ENCODE assay signal across 8 mouse cellular contexts in genomic region chr14:122104881-122105280, GRCm38 (mm10). TPM values are rescaled to one million over a fixed set of nuclear protein-coding genes. Genes with fewer than 3 reads are reported as not detected.
A peak's percentile ranks its signal among the peaks of the same experiment; 100 is the strongest.
DNase-seq lines count a peak whose midpoint lies in the region; ATAC-seq and TF ChIP-seq lines count a peak whose summit lies in the region.

No protein-coding gene starts in this region.

- TF ChIP-seq EP300 in liver, embryonic 14.5 days (IDR thresholded peaks at IDR 0.05; ENCODE audit: low read depth), result no peak
- TF ChIP-seq EP300 in stomach, postnatal 0 days (optimal IDR thresholded peaks at IDR 0.05), result no peak

- DNase-seq in CD8-positive naive resting alpha-beta T cell, adult 2 months (ENCODE audit: low read depth in 2 of 2, low spot score in 2 of 2), result peak; percentile 90 to 94
- DNase-seq in c-Kit-positive CD71-negative TER-119-negative erythroid progenitor cells, embryonic 14.5 days (ENCODE audit: low read depth), result peak; percentile 89
- DNase-seq in forebrain, embryonic 10.5 days (ENCODE audit: extremely low spot score, low spot score), result peak; percentile 98
- peak; percentile 97 to 99 for DNase-seq in kidney, postnatal 25 days
- DNase-seq in liver, embryonic 14.5 days (ENCODE audit: low read depth in 3 of 3, low spot score in 3 of 3), result peak; percentile 90 to 92 (median 90)
- DNase-seq in neural tube, embryonic 11.5 days (ENCODE audit: low spot score), result peak; percentile 90
- DNase-seq in stomach, postnatal 0 days (ENCODE audit: low spot score), result peak; percentile 99

- TF ChIP-seq CTCF in liver, embryonic 14.5 days (IDR thresholded peaks at IDR 0.05; ENCODE audit: low read depth), result no peak
- 0 out of 2 replicates have a peak, but pooled peaks have one; percentile 14 for TF ChIP-seq CTCF in stomach, postnatal 0 days (IDR thresholded peaks at IDR 0.05; ENCODE audit: low read depth)

- peak overlapping the region; percentile 99 for H3K4me3 ChIP-seq in forebrain, embryonic 10.5 days
- peak overlapping the region; percentile 45 for H3K4me3 ChIP-seq in heart, embryonic 15.5 days
- H3K4me3 ChIP-seq in liver, embryonic 14.5 days (ENCODE audit: insufficient read depth in 1 of 2, low read depth in 2 of 2, low read length in 2 of 2), result peak overlapping the region; percentile 64
- H3K4me3 ChIP-seq in neural tube, embryonic 11.5 days (ENCODE audit: low read depth, low read length), result peak overlapping the region; percentile 37
- peak overlapping the region; percentile 45 for H3K4me3 ChIP-seq in stomach, postnatal 0 days (ENCODE audit: low read depth, low read length)

- H3K27me3 ChIP-seq in forebrain, embryonic 10.5 days (ENCODE audit: poor library complexity, severe bottlenecking), result no peaks in the 10 kb centered on the region
- no peaks in the 10 kb centered on the region for H3K27me3 ChIP-seq in heart, embryonic 15.5 days
- no peaks in the 10 kb centered on the region for H3K27me3 ChIP-seq in liver, embryonic 14.5 days (ENCODE audit: control insufficient read depth, insufficient read depth, low read length)
- no peaks in the 10 kb centered on the region for H3K27me3 ChIP-seq in neural tube, embryonic 11.5 days (ENCODE audit: control insufficient read depth, insufficient read depth, low read length)
- no peaks in the 10 kb centered on the region for H3K27me3 ChIP-seq in stomach, postnatal 0 days (ENCODE audit: control insufficient read depth, insufficient read depth, low read length)

- peak overlapping the region; percentile 89 for H3K27ac ChIP-seq in forebrain, embryonic 10.5 days
- peak overlapping the region; percentile 88 for H3K27ac ChIP-seq in heart, embryonic 15.5 days
- peak overlapping the region; percentile 95 for H3K27ac ChIP-seq in liver, embryonic 14.5 days
- peak overlapping the region; percentile 86 for H3K27ac ChIP-seq in neural tube, embryonic 11.5 days (ENCODE audit: low read depth, low read length)
- H3K27ac ChIP-seq in stomach, postnatal 0 days (replicated peaks), result peak overlapping the region; percentile 96

- peak overlapping the region; percentile 45 for H3K9ac ChIP-seq in heart, embryonic 15.5 days
- H3K9ac ChIP-seq in liver, embryonic 14.5 days (replicated peaks), result peak overlapping the region; percentile 79
- peak overlapping the region; percentile 55 for H3K9ac ChIP-seq in neural tube, embryonic 11.5 days (ENCODE audit: low read length)
- H3K9ac ChIP-seq in stomach, postnatal 0 days (ENCODE audit: low read length), result peak overlapping the region; percentile 74

- no peaks in the 10 kb centered on the region; the same call in 1 of the 2 replicates for H3K36me3 ChIP-seq in forebrain, embryonic 10.5 days (replicated peaks)
- no peaks in the 10 kb centered on the region for H3K36me3 ChIP-seq in heart, embryonic 15.5 days
- H3K36me3 ChIP-seq in liver, embryonic 14.5 days (replicated peaks; ENCODE audit: control insufficient read depth, insufficient read depth, low read depth), result no peaks in the 10 kb centered on the region
- no peaks in the 10 kb centered on the region for H3K36me3 ChIP-seq in neural tube, embryonic 11.5 days (ENCODE audit: control insufficient read depth, insufficient read depth, low read length)
- no peaks in the 10 kb centered on the region for H3K36me3 ChIP-seq in stomach, postnatal 0 days (ENCODE audit: control insufficient read depth, insufficient read depth, low read length)

- H3K9me3 ChIP-seq in forebrain, embryonic 10.5 days, result no peaks in the 10 kb centered on the region
- H3K9me3 ChIP-seq in heart, embryonic 15.5 days (replicated peaks), result no peaks in the 10 kb centered on the region
- no peaks in the 10 kb centered on the region for H3K9me3 ChIP-seq in liver, embryonic 14.5 days (ENCODE audit: control insufficient read depth, low read length)
- H3K9me3 ChIP-seq in neural tube, embryonic 11.5 days (ENCODE audit: control insufficient read depth, low read length), result no peaks in the 10 kb centered on the region
- no peaks in the 10 kb centered on the region for H3K9me3 ChIP-seq in stomach, postnatal 0 days (ENCODE audit: control insufficient read depth, low read length)

- peak; percentile 91 for ATAC-seq in heart, embryonic 15.5 days (replicated peaks; ENCODE audit: insufficient number of reproducible peaks, insufficient read depth, low FRiP score, low read depth)
- peak; percentile 84 for ATAC-seq in liver, embryonic 14.5 days (ENCODE audit: insufficient read depth)
- ATAC-seq in neural tube, embryonic 11.5 days (ENCODE audit: insufficient read depth, low FRiP score, low TSS enrichment), result peak; percentile 86
- ATAC-seq in stomach, postnatal 0 days (ENCODE audit: low FRiP score, low TSS enrichment), result peak; percentile 97

- WGBS in forebrain, embryonic 10.5 days, result under 1% methylated on average over 24 of the region's 24 CpGs
- WGBS in heart, embryonic 15.5 days, result under 1% methylated on average over 24 of the region's 24 CpGs
- WGBS in liver, embryonic 14.5 days (ENCODE audit: insufficient replicate concordance), result 2% methylated on average over 24 of the region's 24 CpGs
- under 1% methylated on average over 24 of the region's 24 CpGs for WGBS in neural tube, embryonic 11.5 days
- 1% methylated on average over 24 of the region's 24 CpGs for WGBS in stomach, postnatal 0 days

- H3K4me2 ChIP-seq in heart, embryonic 15.5 days, result peak overlapping the region; percentile 72
- H3K4me2 ChIP-seq in liver, embryonic 14.5 days (ENCODE audit: low read depth), result peak overlapping the region; percentile 98
- peak overlapping the region; percentile 76 for H3K4me2 ChIP-seq in neural tube, embryonic 11.5 days (ENCODE audit: low read depth)
- H3K4me2 ChIP-seq in stomach, postnatal 0 days (replicated peaks; ENCODE audit: low read depth), result peak overlapping the region; percentile 80

- peaks cover 41% of the 10 kb centered on the region for H3K4me1 ChIP-seq in forebrain, embryonic 10.5 days
- H3K4me1 ChIP-seq in heart, embryonic 15.5 days (replicated peaks), result peaks cover 36% of the 10 kb centered on the region
- H3K4me1 ChIP-seq in liver, embryonic 14.5 days (replicated peaks; ENCODE audit: control insufficient read depth in 2 of 2, insufficient read depth in 2 of 2, low read length in 1 of 2), result peaks cover 17 to 19% of the 10 kb centered on the region in 2 experiments
- peaks cover 17% of the 10 kb centered on the region for H3K4me1 ChIP-seq in neural tube, embryonic 11.5 days (ENCODE audit: control insufficient read depth, insufficient read depth, low read length)
- H3K4me1 ChIP-seq in stomach, postnatal 0 days (replicated peaks; ENCODE audit: control insufficient read depth, insufficient read depth), result 0 out of 2 replicates have a peak, but pooled peaks cover 4% of the 10 kb centered on the region

RNA-seq across cellular contexts. Expression of gene Tm9sf2, which starts 2.0 kb away (rescaled TPM):
- 120 and 128 TPM in 2 replicates for polyA plus RNA-seq in forebrain, embryonic 10.5 days (2016; fragmentation: Nextera tagmentation; extraction: Ambion mirVana)
- polyA plus RNA-seq in heart, embryonic 15.5 days (2015; fragmentation: Nextera tagmentation; extraction: Ambion mirVana), result 120 and 122 TPM in 2 replicates
- 22.2 and 26.4 TPM in 2 replicates for polyA plus RNA-seq in liver, embryonic 14.5 days (2012; rRNA removed)
- polyA plus RNA-seq in liver, embryonic 14.5 days (2014; fragmentation: Nextera tagmentation; extraction: Ambion mirVana), result 67.1 and 68.8 TPM in 2 replicates
- 132 and 136 TPM in 2 replicates for polyA plus RNA-seq in neural tube, embryonic 11.5 days (2014; fragmentation: Nextera tagmentation; extraction: Ambion mirVana)
- polyA plus RNA-seq in stomach, postnatal 0 days (2015; fragmentation: Nextera tagmentation; extraction: Ambion mirVana), result 145 and 151 TPM in 2 replicates

Comparison
In these comparisons a context has a peak if more than half of its experiments do, and no peak if none do; other contexts are left out.
1. Peak in every context shown above with its lines: DNase-seq, ATAC-seq, H3K4me3 ChIP-seq and H3K27ac ChIP-seq.
2. H3K4me3 ChIP-seq: peak in every context shown above with its lines; median percentile 99 in forebrain, embryonic 10.5 days; 64 in liver, embryonic 14.5 days; 45 in heart, embryonic 15.5 days; 45 in stomach, postnatal 0 days; 37 in neural tube, embryonic 11.5 days.